8 mouse cellular contexts compared by ENCODE assay signal in the genomic region with DNA sequence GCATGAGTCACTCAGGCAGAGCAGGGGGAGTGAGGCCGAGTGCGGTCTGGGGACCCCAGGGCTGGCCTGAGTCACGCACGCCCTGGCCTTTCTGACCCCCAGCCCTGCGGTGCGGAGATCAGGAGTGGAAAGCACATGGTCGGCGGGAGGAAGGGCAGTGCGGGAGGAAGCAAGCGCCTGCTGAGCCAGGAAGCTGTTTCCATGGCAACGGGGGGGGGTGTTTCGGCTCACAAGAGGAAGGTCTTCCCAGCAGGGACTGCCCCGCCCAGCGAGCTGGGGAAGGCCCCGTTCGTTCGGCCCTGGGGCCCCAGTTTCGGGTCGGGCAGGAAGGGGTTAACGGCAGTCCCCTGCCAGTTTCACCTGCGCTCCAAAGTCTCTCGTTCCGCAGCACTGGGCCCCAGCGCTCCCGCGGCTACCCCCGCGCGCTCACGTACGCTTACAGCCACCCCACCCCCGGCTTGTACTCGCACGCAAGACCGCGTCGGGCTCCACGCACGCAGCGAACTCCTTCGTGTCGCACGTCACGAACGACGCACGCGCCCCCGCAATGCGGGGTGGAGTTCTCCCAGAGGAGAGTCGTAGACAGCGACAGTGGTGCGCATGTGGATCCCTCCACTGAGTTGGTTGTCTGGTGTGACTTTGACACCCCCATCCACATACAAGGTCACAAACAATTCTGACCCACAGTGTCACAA. TPM values are rescaled to one million over a fixed set of nuclear protein-coding genes. Genes with fewer than 3 reads are reported as not detected.
A peak's percentile ranks its signal among the peaks of the same experiment; 100 is the strongest.
DNase-seq lines count a peak whose midpoint lies in the region; ATAC-seq lines count a peak whose summit lies in the region.

No protein-coding gene starts in this region.

- H3K9ac ChIP-seq in hindbrain, embryonic 13.5 days: peak overlapping the region; percentile 77

- H3K4me3 ChIP-seq in hindbrain, embryonic 13.5 days: peak overlapping the region; percentile 48

- H3K27me3 ChIP-seq in hindbrain, embryonic 13.5 days: peaks cover 69% of the 10 kb centered on the region

- H3K4me2 ChIP-seq in hindbrain, embryonic 13.5 days: peak overlapping the region; percentile 100

- no peaks in the 10 kb centered on the region for H3K9me3 ChIP-seq in hindbrain, embryonic 13.5 days

- peaks cover 46% of the 10 kb centered on the region for H3K4me1 ChIP-seq in hindbrain, embryonic 13.5 days (replicated peaks)

- peak; percentile 86 for DNase-seq in MN1 (ENCODE audit: low spot score)
- peak; percentile 92 for DNase-seq in cerebellum, adult 9-10 months
- peak; percentile 90 to 92 for DNase-seq in frontal cortex, postnatal 14 days (ENCODE audit: low spot score in 2 of 2)
- peak; percentile 92 to 94 for DNase-seq in layer of hippocampus, postnatal 36 days
- peak; percentile 94 for DNase-seq in lung, postnatal 25 days (ENCODE audit: low spot score)
- DNase-seq in right cerebral cortex, adult 2 months (ENCODE audit: low spot score in 2 of 2): peak; percentile 94 to 97
- peak; percentile 61 for DNase-seq in urinary bladder, postnatal 10 days (ENCODE audit: low spot score)

- H3K36me3 ChIP-seq in hindbrain, embryonic 13.5 days: no peaks in the 10 kb centered on the region

- H3K27ac ChIP-seq in hindbrain, embryonic 13.5 days: peak overlapping the region; percentile 79

- ATAC-seq in hindbrain, embryonic 13.5 days (ENCODE audit: low FRiP score): peak; percentile 34

- WGBS in hindbrain, embryonic 13.5 days: 1% methylated on average over 52 of the region's 53 CpGs

RNA-seq across cellular contexts. Expression of gene Hook2, which starts 4.6 kb away (rescaled TPM):
- polyA plus RNA-seq in hindbrain, embryonic 13.5 days (2015; fragmentation: Nextera tagmentation; extraction: Ambion mirVana): 25.1 and 25.5 TPM in 2 replicates
- total RNA-seq in layer of hippocampus, postnatal 36 days (2021): 1 to 10 TPM; 7.8 to 9.7 TPM

RNA-seq across cellular contexts. Expression of gene Junb, which starts 7.3 kb away (rescaled TPM):
- polyA plus RNA-seq in hindbrain, embryonic 13.5 days (2015; fragmentation: Nextera tagmentation; extraction: Ambion mirVana): 5.2 and 5.9 TPM in 2 replicates
- total RNA-seq in layer of hippocampus, postnatal 36 days (2021): 10 to 100 TPM; 59.9 to 73.6 TPM

RNA-seq across cellular contexts. Expression of gene Rnaseh2a, which starts 16.3 kb away (rescaled TPM):
- polyA plus RNA-seq in hindbrain, embryonic 13.5 days (2015; fragmentation: Nextera tagmentation; extraction: Ambion mirVana): 61.4 and 62.1 TPM in 2 replicates
- total RNA-seq in layer of hippocampus, postnatal 36 days (2021): 10 to 100 TPM; 35.3 to 36.8 TPM

RNA-seq across cellular contexts. Expression of gene Prdx2, which starts 16.4 kb away (rescaled TPM):
- 1,362 and 1,388 TPM in 2 replicates for polyA plus RNA-seq in hindbrain, embryonic 13.5 days (2015; fragmentation: Nextera tagmentation; extraction: Ambion mirVana)
- 100 to 1,000 TPM; 338 to 356 TPM for total RNA-seq in layer of hippocampus, postnatal 36 days (2021)

RNA-seq across cellular contexts. Expression of gene Gm49661, which starts 16.6 kb away (rescaled TPM):
- polyA plus RNA-seq in hindbrain, embryonic 13.5 days (2015; fragmentation: Nextera tagmentation; extraction: Ambion mirVana): not detected in 2 replicates
- not detected for total RNA-seq in layer of hippocampus, postnatal 36 days (2021)

Comparison
In these comparisons a context has a peak if more than half of its experiments do, and no peak if none do; other contexts are left out.
1. Peak in every context shown above with its lines: DNase-seq, ATAC-seq, H3K4me3 ChIP-seq and H3K27ac ChIP-seq.